Mouse (Mus musculus) embryonic facial prominence, embryonic 11.5 days (tissue): ENCODE data around the gene Lysmd1. TPM values are rescaled to one million over a fixed set of nuclear protein-coding genes. Genes with fewer than 3 reads are reported as not detected.
A peak's percentile ranks its signal among the peaks of the same experiment; 100 is the strongest.

Experiments
- ATAC-seq: fragments of 200-750 bp; cut with Nextera tagmentation; replicated peaks from 2 replicates; pipeline ENCODE4 v1.8.0; 2017; ENCODE audit warnings: low read depth; ENCODE audit not compliant: insufficient number of reproducible peaks, low FRiP score, low TSS enrichment
- DNase-seq: peaks from one replicate; pipeline ENCODE4 v3.0.0-alpha.2; 2015; ENCODE audit warnings: low spot score
- H3K27ac ChIP-seq: fragments of 300-500 bp; sonication (generic); replicated peaks from 2 replicates; pipeline ENCODE4 v1.5.1; 2014; ENCODE audit warnings: mild to moderate bottlenecking, low read depth, low read length, control low read depth
- H3K27me3 ChIP-seq: fragments of 300-500 bp; sonication (generic); 2 replicates; pipeline ENCODE4 v1.6.1; 2014; ENCODE audit warnings: mild to moderate bottlenecking, low read length, moderate library complexity, mixed read lengths; ENCODE audit not compliant: control insufficient read depth, insufficient read depth
- H3K36me3 ChIP-seq: fragments of 300-500 bp; sonication (generic); replicated peaks from 2 replicates; pipeline ENCODE4 v1.6.1; 2014; ENCODE audit warnings: low read depth, mild to moderate bottlenecking, low read length, moderate library complexity, mixed read lengths; ENCODE audit not compliant: control insufficient read depth, insufficient read depth
- H3K4me1 ChIP-seq: fragments of 300-500 bp; sonication (generic); 2 replicates; pipeline ENCODE4 v1.6.1; 2014; ENCODE audit warnings: low read length, mixed read lengths; ENCODE audit not compliant: control insufficient read depth, insufficient read depth
- H3K4me2 ChIP-seq: fragments of 300-500 bp; sonication (generic); 2 replicates; pipeline ENCODE4 v1.6.1; 2014; ENCODE audit warnings: low read depth, mild to moderate bottlenecking, control low read depth, low read length, moderate library complexity
- H3K4me3 ChIP-seq: fragments of 300-500 bp; sonication (generic); 2 replicates; pipeline ENCODE4 v1.5.1; 2014; ENCODE audit warnings: low read depth, low read length, control low read depth
- H3K9ac ChIP-seq: fragments of 300-500 bp; sonication (generic); replicated peaks from 2 replicates; pipeline ENCODE4 v1.6.1; 2014; ENCODE audit warnings: mild to moderate bottlenecking, control low read depth, low read length
- H3K9me3 ChIP-seq: fragments of 300-500 bp; sonication (generic); replicated peaks from 2 replicates; pipeline ENCODE4 v1.6.1; 2016; ENCODE audit warnings: mild to moderate bottlenecking, low read length, inconsistent platforms, mixed read lengths; ENCODE audit not compliant: control insufficient read depth
- WGBS: fragments of 180-500 bp; shearing (Covaris S2); extraction: QIAGEN DNeasy Blood & Tissue Kit; methylation state at CpG from one replicate; pipeline ENCODE4 v1.1.7; 2014; 5-methylcytosine and 5-hydroxymethylcytosine counted together
- polyA plus RNA-seq: library from polyadenylated mRNA; unstranded; fragments of >200 nt; fragmentation: Nextera tagmentation; extraction: Ambion mirVana; gene quantifications from 2 replicates; pipeline ENCODE4 v1.2.1, GENCODE M21; 2014

Gene Lysmd1
- polyA plus RNA-seq, 1 experiment from 2014 or later: 15.1 TPM

- ATAC-seq (no peak), DNase-seq (no peak)
- 96% methylated on average over 6 of the region's 6 CpGs for WGBS
- no peak overlapping the region for H3K27ac ChIP-seq
- no peaks in the 10 kb centered on the region for H3K9me3 ChIP-seq
- no peak overlapping the region for H3K9ac ChIP-seq
- H3K4me3 ChIP-seq: no peak overlapping the region
- no peaks in the 10 kb centered on the region; the same call in 1 of the 2 replicates for H3K36me3 ChIP-seq
- no peak overlapping the region for H3K4me2 ChIP-seq
- H3K4me1 ChIP-seq: no peaks in the 10 kb centered on the region
- no peaks in the 10 kb centered on the region for H3K27me3 ChIP-seq
These were observed 6.9 kb downstream of the Lysmd1 start for GRCm38 (mm10) chr3:95140795-95141194.

- no peak for DNase-seq
- no peak for ATAC-seq
- no peaks in the 10 kb centered on the region; the same call in 1 of the 2 replicates for H3K36me3 ChIP-seq
- H3K27ac ChIP-seq: no peak overlapping the region
- WGBS: 91% methylated on average over 9 of the region's 9 CpGs
- H3K4me1 ChIP-seq: no peaks in the 10 kb centered on the region
- H3K4me2 ChIP-seq: no peak overlapping the region
- H3K4me3 ChIP-seq: no peak overlapping the region
- no peak overlapping the region for H3K9ac ChIP-seq
- no peaks in the 10 kb centered on the region for H3K27me3 ChIP-seq
- H3K9me3 ChIP-seq: no peaks in the 10 kb centered on the region
These were observed 7.6 kb downstream of the Lysmd1 start for GRCm38 (mm10) chr3:95141474-95141873.

- DNase-seq (no peak), ATAC-seq (no peak)
- no peaks in the 10 kb centered on the region for H3K4me1 ChIP-seq
- H3K27me3 ChIP-seq: no peaks in the 10 kb centered on the region
- H3K9me3 ChIP-seq: no peaks in the 10 kb centered on the region
- no peak within 1 kb of the TSS for H3K27ac ChIP-seq
- H3K36me3 ChIP-seq: no peaks in the 10 kb centered on the region; the same call in 1 of the 2 replicates
- no peak within 1 kb of the TSS for H3K4me2 ChIP-seq
- no peak within 1 kb of the TSS for H3K9ac ChIP-seq
- 86% methylated on average over 10 of the region's 10 CpGs for WGBS
- H3K4me3 ChIP-seq: no peak within 1 kb of the TSS
These were observed 8.2 kb downstream of the Lysmd1 start, which contains the start of gene Tnfaip8l2 for GRCm38 (mm10) chr3:95141952-95142616. Gene Tnfaip8l2, minus strand, starts transcription at chr3:95142360.

GRCm38 (mm10) chr3:95142617-95143011, 8.7 kb downstream of the Lysmd1 start:
- WGBS: 11% methylated on average over 5 of the region's 5 CpGs
- H3K4me1 ChIP-seq: no peaks in the 10 kb centered on the region
- no peaks in the 10 kb centered on the region for H3K27me3 ChIP-seq
- H3K36me3 ChIP-seq: no peaks in the 10 kb centered on the region; the same call in 1 of the 2 replicates
- no peak overlapping the region for H3K27ac ChIP-seq
- ATAC-seq (0 out of 2 replicates have a peak, but pooled peaks have one; percentile 56), DNase-seq (peak; percentile 88)
- no peak overlapping the region for H3K9ac ChIP-seq
- H3K9me3 ChIP-seq: no peaks in the 10 kb centered on the region
- H3K4me2 ChIP-seq: no peak overlapping the region
- no peak overlapping the region for H3K4me3 ChIP-seq

- no peak overlapping the region for H3K4me3 ChIP-seq
- no peak overlapping the region for H3K27ac ChIP-seq
- H3K9me3 ChIP-seq: no peaks in the 10 kb centered on the region
- no peaks in the 10 kb centered on the region for H3K36me3 ChIP-seq
- DNase-seq (no peak), ATAC-seq (no peak)
- 49% methylated on average over 3 of the region's 3 CpGs for WGBS
- no peaks in the 10 kb centered on the region for H3K27me3 ChIP-seq
- H3K4me1 ChIP-seq: no peaks in the 10 kb centered on the region
- no peak overlapping the region for H3K9ac ChIP-seq
- H3K4me2 ChIP-seq: no peak overlapping the region
These were observed 14.0 kb downstream of the Lysmd1 start for GRCm38 (mm10) chr3:95147924-95148323.

GRCm38 (mm10) chr3:95153874-95154273, 20.0 kb downstream of the Lysmd1 start:
- H3K9ac ChIP-seq: no peak overlapping the region
- WGBS: 56% methylated on average over 4 of the region's 4 CpGs
- DNase-seq: no peak
- ATAC-seq: no peak
- H3K27me3 ChIP-seq: no peaks in the 10 kb centered on the region; the same call in 1 of the 2 replicates
- no peaks in the 10 kb centered on the region for H3K4me1 ChIP-seq
- H3K4me3 ChIP-seq: no peak overlapping the region
- H3K36me3 ChIP-seq: no peaks in the 10 kb centered on the region
- no peak overlapping the region for H3K27ac ChIP-seq
- H3K4me2 ChIP-seq: no peak overlapping the region
- H3K9me3 ChIP-seq: no peaks in the 10 kb centered on the region

GRCm38 (mm10) chr3:95159511-95159986, 25.7 kb downstream of the Lysmd1 start:
- no peaks in the 10 kb centered on the region; the same call in 1 of the 2 replicates for H3K36me3 ChIP-seq
- no peak for ATAC-seq
- H3K9me3 ChIP-seq: no peaks in the 10 kb centered on the region
- H3K9ac ChIP-seq: peak overlapping the region; percentile 44
- 11% methylated on average over 8 of the region's 8 CpGs for WGBS
- H3K4me2 ChIP-seq: peak overlapping the region; percentile 85
- peak overlapping the region; percentile 68 for H3K4me3 ChIP-seq
- no peak for DNase-seq
- H3K4me1 ChIP-seq: no peaks in the 10 kb centered on the region
- H3K27ac ChIP-seq: no peak overlapping the region
- no peaks in the 10 kb centered on the region; the same call in 1 of the 2 replicates for H3K27me3 ChIP-seq
